Comparison of ENCODE assay signal across 17 mouse cellular contexts in the genomic region with DNA sequence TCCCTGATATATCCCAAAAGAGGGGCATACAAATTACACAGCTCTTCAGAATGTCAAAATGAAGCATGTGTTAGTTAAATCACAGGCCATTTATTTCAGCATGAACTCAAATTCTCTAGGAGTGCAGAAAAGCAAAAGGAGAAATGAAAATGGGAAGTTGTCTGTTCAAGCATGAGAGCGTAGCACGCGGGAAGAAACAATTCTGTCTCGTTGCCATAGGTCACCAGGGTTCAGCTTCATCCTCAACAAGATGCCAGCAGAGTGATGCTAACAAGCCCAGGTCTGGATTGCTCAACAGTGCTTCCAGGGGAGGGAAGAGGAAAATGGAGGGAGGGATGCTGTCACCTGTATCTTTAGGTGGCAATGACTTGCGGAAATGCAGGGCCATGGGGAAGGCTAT.
DNase-seq lines count a peak whose midpoint lies in the region; TF ChIP-seq lines count a peak whose summit lies in the region.
"Had no signal": no experiment of that assay in that cellular context is flagged by ENCODE, and none has a peak within 500 bp of the region (broad histone marks: within the 10 kb centered on the region; RNA-seq: fewer than 3 reads in every experiment).

No protein-coding gene starts in this region.

- DNase-seq in layer of hippocampus, adult 2 months (ENCODE audit: low spot score in 2 of 2), result no peak
- DNase-seq in layer of hippocampus, adult 8-10 months (ENCODE audit: low spot score in 2 of 2), result no peak
- DNase-seq in spleen, adult 2 months (ENCODE audit: low read depth in 1 of 2, low spot score in 2 of 2), result peak; percentile 53 to 58
- no peak for DNase-seq in spleen, postnatal 14 days (ENCODE audit: low spot score in 2 of 2)
- DNase-seq in monocyte, adult 2 months (ENCODE audit: low read depth in 1 of 2, low spot score in 2 of 2), result peak; percentile 29 to 51
- no peak for DNase-seq in urinary bladder, adult 2 months (ENCODE audit: low spot score)
- DNase-seq in right cerebral cortex, postnatal 4 days, result no peak
- DNase-seq: adrenal gland, postnatal 25 days; cerebellum, adult 9-10 months; forebrain, postnatal 0 days; thymus, postnatal 14 days had no signal

- TF ChIP-seq POLR2A in spleen, adult 2 months (IDR thresholded peaks at IDR 0.05; ENCODE audit: low read depth, low read length), result no peak

- H3K4me3 ChIP-seq in layer of hippocampus, adult 2 months, result no peak overlapping the region
- H3K4me3 ChIP-seq in spleen, adult 2 months (ENCODE audit: extremely low read depth, insufficient read depth, insufficient read length), result no peak overlapping the region
- H3K4me3 ChIP-seq: heart, adult 2 months; hindbrain, embryonic 13.5 days; limb, embryonic 12.5 days; megakaryocyte, embryonic 14.5 days; neural tube, embryonic 12.5 days had no signal

- 18% methylated on average over 5 of the region's 5 CpGs for whole genome bisulfite sequencing in spleen, adult 2 months

- H3K27me3 ChIP-seq in spleen, adult 2 months (ENCODE audit: control insufficient read depth, insufficient read depth, low read length), result no peaks in the 10 kb centered on the region
- H3K27me3 ChIP-seq: limb, embryonic 12.5 days had no signal

- H3K36me3 ChIP-seq in spleen, adult 2 months (ENCODE audit: control insufficient read depth, insufficient read depth, low read length), result no peaks in the 10 kb centered on the region
- H3K36me3 ChIP-seq: hindbrain, embryonic 13.5 days; limb, embryonic 12.5 days; neural tube, embryonic 12.5 days had no signal

- H3K27ac ChIP-seq in layer of hippocampus, adult 2 months, result 0 out of 2 replicates have a peak overlapping the region, but pooled peaks have one; percentile 36
- peak overlapping the region; percentile 11 for H3K27ac ChIP-seq in spleen, adult 2 months (ENCODE audit: insufficient read depth, low read length)
- H3K27ac ChIP-seq: heart, adult 2 months; hindbrain, embryonic 13.5 days; limb, embryonic 12.5 days; neural tube, embryonic 12.5 days; stomach, postnatal 0 days had no signal

- no peak for TF ChIP-seq CTCF in layer of hippocampus, adult 2 months (conservative IDR thresholded peaks at IDR 0.05)
- no peak for TF ChIP-seq CTCF in spleen, adult 2 months (IDR thresholded peaks at IDR 0.05; ENCODE audit: extremely low read depth, insufficient read depth, insufficient read length, insufficient replicate concordance)

- H3K4me1 ChIP-seq in spleen, adult 2 months (ENCODE audit: control insufficient read depth, insufficient read depth, insufficient read length), result peaks cover 40% of the 10 kb centered on the region

Comparison
In these comparisons a context has a peak if more than half of its experiments do, and no peak if none do; other contexts are left out.
1. DNase-seq: peak in spleen, adult 2 months (2 of 2) and monocyte, adult 2 months (2 of 2); none in layer of hippocampus, adult 2 months (0 of 2), layer of hippocampus, adult 8-10 months (0 of 2), spleen, postnatal 14 days (0 of 2), urinary bladder, adult 2 months (single experiment) and right cerebral cortex, postnatal 4 days (single experiment).